Mouse (Mus musculus): ENCODE results near the gene Taf3. TPM values are rescaled to one million over a fixed set of nuclear protein-coding genes. Genes with fewer than 3 reads are reported as not detected.

Taf3 gene
- total and polyA plus RNA-seq, 3 experiments: 3.0 to 8.6 (median 8.2) TPM

GRCm38 (mm10) chr2:9879092-9879491 is 169.3 kb downstream of the Taf3 start:
- Histone ChIP-seq H3K27ac (peak overlapping the region; percentile 34), H3K4me3 (peak overlapping the region; percentile 38), H3K27me3 (ENCODE audit: control insufficient read depth, insufficient read depth, low read length) (peaks cover 24% of the 10 kb centered on the region), H3K79me2 (replicated peaks; ENCODE audit: control insufficient read depth, insufficient read depth, low read length) (no peaks in the 10 kb centered on the region), H3K9ac (ENCODE audit: low read depth, low read length) (peak overlapping the region; percentile 36), H3K36me3 (ENCODE audit: control insufficient read depth, insufficient read depth, low read length) (no peaks in the 10 kb centered on the region), H3K4me1 (ENCODE audit: control insufficient read depth, insufficient read depth, low read length) (no peaks in the 10 kb centered on the region)
- intact Hi-C loops (cut with DNase I): loop anchor here (5.0 kb wide), 2 partner anchors 252 to 332 kb away; no protein-coding TSS in a partner anchor
- under 1% methylated on average over 22 of the region's 22 CpGs for WGBS
- TF ChIP-seq EP300 (IDR thresholded peaks at IDR 0.05; ENCODE audit: insufficient read depth, low read depth, low read length) (no peak), POLR2A (IDR thresholded peaks at IDR 0.05; ENCODE audit: insufficient read depth, low read depth, low read length) (no peak; the same call in 1 of the 2 replicates)
- DNase-seq: no peak

DNA sequence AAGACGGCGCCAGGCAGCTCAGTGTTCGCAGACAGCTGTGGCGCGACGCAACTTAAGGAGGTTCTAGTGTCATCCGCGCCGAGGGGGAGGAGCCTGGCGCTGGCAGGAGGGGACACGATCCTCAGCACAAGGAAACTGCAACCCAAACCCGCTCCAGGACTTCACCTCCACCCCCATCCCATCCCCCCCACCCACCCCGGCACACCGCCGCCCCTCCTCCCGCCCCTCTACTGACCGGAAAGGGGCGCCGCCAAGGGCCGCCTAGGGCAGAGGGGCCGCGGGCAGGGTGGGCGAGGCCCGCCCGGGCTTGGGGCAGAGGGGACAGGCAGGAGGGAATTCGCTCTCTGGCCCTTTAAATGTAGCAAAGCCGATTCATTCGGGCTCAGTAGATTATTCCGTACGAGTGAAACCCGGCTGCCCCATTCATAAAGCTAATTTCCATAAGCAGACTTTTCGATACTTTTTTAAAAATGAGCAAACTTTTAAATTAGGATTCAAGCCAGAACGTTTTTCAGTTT is 169.8 kb downstream of the Taf3 start:
- H3K27me3 ChIP-seq (ENCODE audit: control insufficient read depth, insufficient read depth, low read length): peaks cover 24% of the 10 kb centered on the region
- DNase-seq: peak; percentile 70 to 75
- no peaks in the 10 kb centered on the region for H3K79me2 ChIP-seq (replicated peaks; ENCODE audit: control insufficient read depth, insufficient read depth, low read length)
- no peaks in the 10 kb centered on the region for H3K36me3 ChIP-seq (ENCODE audit: control insufficient read depth, insufficient read depth, low read length)
- H3K4me1 ChIP-seq (ENCODE audit: control insufficient read depth, insufficient read depth, low read length): no peaks in the 10 kb centered on the region
- under 1% methylated on average over 33 of the region's 33 CpGs for WGBS
- TF ChIP-seq POLR2A (IDR thresholded peaks at IDR 0.05; ENCODE audit: insufficient read depth, low read depth, low read length): no peak
- no peak for TF ChIP-seq CTCF (IDR thresholded peaks at IDR 0.05)
- intact Hi-C loops (cut with DNase I): loop anchor here (5.0 kb wide), 2 partner anchors 251 to 331 kb away; no protein-coding TSS in a partner anchor
- H3K9ac ChIP-seq (ENCODE audit: low read depth, low read length): no peak overlapping the region
- H3K4me3 ChIP-seq: peak overlapping the region; percentile 38
- peak overlapping the region; percentile 34 for H3K27ac ChIP-seq

GRCm38 (mm10) chr2:9877966-9878563 is 170.3 kb downstream of the Taf3 start:
- intact Hi-C loops (cut with DNase I): loop anchor here (5.0 kb wide), 2 partner anchors 251 to 331 kb away; no protein-coding TSS in a partner anchor
- H3K4me1 ChIP-seq (ENCODE audit: control insufficient read depth, insufficient read depth, low read length): no peaks in the 10 kb centered on the region
- H3K4me3 ChIP-seq: peak overlapping the region; percentile 38
- no peaks in the 10 kb centered on the region for H3K36me3 ChIP-seq (ENCODE audit: control insufficient read depth, insufficient read depth, low read length)
- H3K79me2 ChIP-seq (replicated peaks; ENCODE audit: control insufficient read depth, insufficient read depth, low read length): no peaks in the 10 kb centered on the region
- no peak overlapping the region for H3K9ac ChIP-seq (ENCODE audit: low read depth, low read length)
- peak overlapping the region; percentile 34 for H3K27ac ChIP-seq
- peaks cover 21% of the 10 kb centered on the region for H3K27me3 ChIP-seq (ENCODE audit: control insufficient read depth, insufficient read depth, low read length)
- peak in 1 of 2 experiments; percentile 34 for DNase-seq
- 3% methylated on average over 19 of the region's 19 CpGs for WGBS
- TF ChIP-seq CTCF (IDR thresholded peaks at IDR 0.05): no peak
- TF ChIP-seq EP300 (IDR thresholded peaks at IDR 0.05; ENCODE audit: insufficient read depth, low read depth, low read length): no peak
- no peak for TF ChIP-seq POLR2A (IDR thresholded peaks at IDR 0.05; ENCODE audit: insufficient read depth, low read depth, low read length)

DNA sequence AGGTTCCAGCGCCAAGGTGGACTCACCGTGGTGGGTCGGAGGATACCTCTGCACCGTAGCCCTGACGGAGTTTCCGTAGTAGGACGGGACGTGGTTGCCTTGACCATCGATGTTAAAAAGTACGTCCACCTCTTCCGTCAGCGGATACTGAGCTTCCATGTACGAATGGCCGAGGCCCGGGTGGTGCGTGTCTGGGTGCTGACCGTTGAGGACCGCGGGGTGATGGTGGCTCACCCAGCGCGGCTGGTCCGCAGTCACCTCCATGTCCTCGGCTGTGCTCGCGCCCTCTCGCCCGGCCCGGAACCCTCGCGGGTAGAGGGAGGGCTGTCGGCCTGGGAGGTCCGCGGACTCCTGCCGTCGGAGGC is 171.1 kb downstream of the Taf3 start:
- TF ChIP-seq POLR2A (IDR thresholded peaks at IDR 0.05; ENCODE audit: insufficient read depth, low read depth, low read length) (no peak), EP300 (IDR thresholded peaks at IDR 0.05; ENCODE audit: insufficient read depth, low read depth, low read length) (no peak), CTCF (IDR thresholded peaks at IDR 0.05) (no peak)
- Histone ChIP-seq H3K9ac (ENCODE audit: low read depth, low read length) (peak overlapping the region; percentile 2; the same call in 1 of the 2 replicates), H3K4me1 (ENCODE audit: control insufficient read depth, insufficient read depth, low read length) (no peaks in the 10 kb centered on the region), H3K27me3 (ENCODE audit: control insufficient read depth, insufficient read depth, low read length) (peaks cover 16% of the 10 kb centered on the region), H3K27ac (no peak overlapping the region), H3K36me3 (ENCODE audit: control insufficient read depth, insufficient read depth, low read length) (no peaks in the 10 kb centered on the region), H3K4me3 (peak overlapping the region; percentile 38), H3K79me2 (replicated peaks; ENCODE audit: control insufficient read depth, insufficient read depth, low read length) (no peaks in the 10 kb centered on the region)
- WGBS: 2% methylated on average over 35 of the region's 35 CpGs
- peak; percentile 39 to 56 for DNase-seq
- intact Hi-C loops (cut with DNase I): loop anchor here (5.0 kb wide), 2 partner anchors 250 to 330 kb away; no protein-coding TSS in a partner anchor

GRCm38 (mm10) chr2:9876621-9877325 is 171.6 kb downstream of the Taf3 start:
- peaks cover 15% of the 10 kb centered on the region for H3K27me3 ChIP-seq (ENCODE audit: control insufficient read depth, insufficient read depth, low read length)
- H3K36me3 ChIP-seq (ENCODE audit: control insufficient read depth, insufficient read depth, low read length): no peaks in the 10 kb centered on the region
- H3K79me2 ChIP-seq (replicated peaks; ENCODE audit: control insufficient read depth, insufficient read depth, low read length): no peaks in the 10 kb centered on the region
- DNase-seq: peak in 1 of 2 experiments; percentile 33
- H3K4me1 ChIP-seq (ENCODE audit: control insufficient read depth, insufficient read depth, low read length): no peaks in the 10 kb centered on the region
- TF ChIP-seq POLR2A (IDR thresholded peaks at IDR 0.05; ENCODE audit: insufficient read depth, low read depth, low read length) (no peak), EP300 (IDR thresholded peaks at IDR 0.05; ENCODE audit: insufficient read depth, low read depth, low read length) (no peak), CTCF (IDR thresholded peaks at IDR 0.05) (no peak)
- H3K4me3 ChIP-seq: peak overlapping the region; percentile 38
- intact Hi-C loops (cut with DNase I): loop anchor here (5.0 kb wide), 2 partner anchors 249 to 329 kb away; no protein-coding TSS in a partner anchor
- no peak overlapping the region for H3K9ac ChIP-seq (ENCODE audit: low read depth, low read length)
- no peak overlapping the region for H3K27ac ChIP-seq
- 37% methylated on average over 31 of the region's 31 CpGs for WGBS
